Mouse (Mus musculus) heart, postnatal 0 days (tissue): ENCODE data around the gene Prr23a1.

Experiments
- CTCF ChIP-seq: IDR thresholded peaks from 2 replicates; pipeline ENCODE4 v1.5.1; 2016; ENCODE audit warnings: antibody characterized with exemption, control low read depth, low read depth
- EP300 ChIP-seq: IDR thresholded peaks from 2 replicates; pipeline ENCODE4 v1.6.1; 2016; ENCODE audit warnings: antibody characterized with exemption, low read depth

GRCm38 (mm10) chr9:98864571-98864970 is 22.3 kb downstream of the Prr23a1 start, which contains the start of gene Prr23a3:
- no peak for TF ChIP-seq CTCF
- no peak for TF ChIP-seq EP300
